Mouse (Mus musculus) liver, embryonic 12.5 days (tissue): Measurements from ENCODE around the gene Nol7. TPM values are rescaled to one million over a fixed set of nuclear protein-coding genes. Genes with fewer than 3 reads are reported as not detected.
A peak's percentile ranks its signal among the peaks of the same experiment; 100 is the strongest.

ENCODE experiments used
- ATAC-seq: fragments of 200-750 bp; cut with Nextera tagmentation; 2 replicates; pipeline ENCODE4 v1.8.0; 2017; ENCODE audit warnings: moderate number of reproducible peaks, mild to moderate bottlenecking, moderate library complexity
- H3K27ac ChIP-seq: fragments of 300-500 bp; sonication (generic); 2 replicates; pipeline ENCODE4 v1.5.1; 2016; ENCODE audit warnings: mild to moderate bottlenecking
- H3K27me3 ChIP-seq: fragments of 300-500 bp; sonication (generic); replicated peaks from 2 replicates; pipeline ENCODE4 v1.6.1; 2016; ENCODE audit warnings: mild to moderate bottlenecking, moderate library complexity
- H3K36me3 ChIP-seq: fragments of 300-500 bp; sonication (generic); 2 replicates; pipeline ENCODE4 v1.6.1; 2016; ENCODE audit warnings: mild to moderate bottlenecking, moderate library complexity
- H3K4me1 ChIP-seq: fragments of 300-500 bp; sonication (generic); 2 replicates; pipeline ENCODE4 v1.6.1; 2016
- H3K4me2 ChIP-seq: fragments of 300-500 bp; sonication (generic); 2 replicates; pipeline ENCODE4 v1.6.1; 2016; ENCODE audit warnings: mild to moderate bottlenecking, moderate library complexity
- H3K4me3 ChIP-seq: fragments of 300-500 bp; sonication (generic); 2 replicates; pipeline ENCODE4 v1.5.1; 2016; ENCODE audit warnings: mild to moderate bottlenecking, moderate library complexity
- H3K9ac ChIP-seq: fragments of 300-500 bp; sonication (generic); 2 replicates; pipeline ENCODE4 v1.6.1; 2016; ENCODE audit warnings: mild to moderate bottlenecking, moderate library complexity
- H3K9me3 ChIP-seq: fragments of 300-500 bp; sonication (generic); replicated peaks from 2 replicates; pipeline ENCODE4 v1.6.1; 2016; ENCODE audit warnings: mild to moderate bottlenecking, moderate library complexity
- WGBS: fragments of 180-500 bp; shearing (Covaris S2); methylation state at CpG from one replicate; pipeline ENCODE4 v1.1.7; 2016; ENCODE audit not compliant: insufficient replicate concordance; 5-methylcytosine and 5-hydroxymethylcytosine counted together
- polyA plus RNA-seq: library from polyadenylated mRNA; unstranded; fragments of >200 nt; fragmentation: Nextera tagmentation; extraction: Ambion mirVana; gene quantifications from 2 replicates; pipeline ENCODE4 v1.2.1, GENCODE M21; 2016

Nol7 gene
- polyA plus RNA-seq, 1 experiment from 2014 or later: 175 TPM

- H3K4me3 ChIP-seq: no peak overlapping the region
- H3K4me1 ChIP-seq: peaks cover 7% of the 10 kb centered on the region; the same call in 1 of the 2 replicates
- no peak overlapping the region for H3K4me2 ChIP-seq
- no peak overlapping the region for H3K9ac ChIP-seq
- H3K36me3 ChIP-seq: no peaks in the 10 kb centered on the region; the same call in 1 of the 2 replicates
- no peak overlapping the region for H3K27ac ChIP-seq
- no peaks in the 10 kb centered on the region for H3K27me3 ChIP-seq
- no peak for ATAC-seq
- H3K9me3 ChIP-seq: no peaks in the 10 kb centered on the region
- 95% methylated on average over 1 of the region's 1 CpGs for WGBS
Observed at GRCm38 (mm10) chr13:43440376-43440775, 42.2 kb downstream of the Nol7 start.

GRCm38 (mm10) chr13:43442551-43442950, 44.4 kb downstream of the Nol7 start:
- ATAC-seq: no peak
- Histone ChIP-seq H3K9ac (no peak overlapping the region), H3K27ac (no peak overlapping the region), H3K4me1 (peaks cover 15% of the 10 kb centered on the region), H3K27me3 (no peaks in the 10 kb centered on the region), H3K36me3 (no peaks in the 10 kb centered on the region; the same call in 1 of the 2 replicates), H3K9me3 (no peaks in the 10 kb centered on the region), H3K4me2 (no peak overlapping the region), H3K4me3 (no peak overlapping the region)
- WGBS: 61% methylated on average over 1 of the region's 1 CpGs

- 82% methylated on average over 4 of the region's 4 CpGs for WGBS
- no peaks in the 10 kb centered on the region for H3K36me3 ChIP-seq
- H3K27me3 ChIP-seq: no peaks in the 10 kb centered on the region
- H3K9me3 ChIP-seq: no peaks in the 10 kb centered on the region
- H3K4me3 ChIP-seq: no peak overlapping the region
- H3K4me2 ChIP-seq: no peak overlapping the region
- peaks cover 15% of the 10 kb centered on the region for H3K4me1 ChIP-seq
- H3K9ac ChIP-seq: no peak overlapping the region
- H3K27ac ChIP-seq: no peak overlapping the region
- ATAC-seq: no peak
Observed at GRCm38 (mm10) chr13:43443706-43444105, 45.5 kb downstream of the Nol7 start.

- Histone ChIP-seq H3K9me3 (no peaks in the 10 kb centered on the region), H3K36me3 (no peaks in the 10 kb centered on the region), H3K27me3 (no peaks in the 10 kb centered on the region), H3K9ac (no peak overlapping the region), H3K4me2 (no peak overlapping the region), H3K4me3 (no peak overlapping the region), H3K27ac (no peak overlapping the region), H3K4me1 (peaks cover 15% of the 10 kb centered on the region)
- ATAC-seq: no peak
- WGBS: 86% methylated on average over 3 of the region's 3 CpGs
Observed at GRCm38 (mm10) chr13:43444717-43445116, 46.5 kb downstream of the Nol7 start.

GRCm38 (mm10) chr13:43445754-43446153, 47.6 kb downstream of the Nol7 start:
- no peak overlapping the region for H3K4me3 ChIP-seq
- H3K4me2 ChIP-seq: no peak overlapping the region
- ATAC-seq: no peak
- no peak overlapping the region for H3K9ac ChIP-seq
- H3K27me3 ChIP-seq: no peaks in the 10 kb centered on the region
- peaks cover 21% of the 10 kb centered on the region for H3K4me1 ChIP-seq
- H3K36me3 ChIP-seq: no peaks in the 10 kb centered on the region
- 77% methylated on average over 4 of the region's 4 CpGs for whole genome bisulfite sequencing
- no peak overlapping the region for H3K27ac ChIP-seq
- no peaks in the 10 kb centered on the region for H3K9me3 ChIP-seq

GRCm38 (mm10) chr13:43447721-43448120, 49.5 kb downstream of the Nol7 start:
- H3K4me2 ChIP-seq: no peak overlapping the region
- no peaks in the 10 kb centered on the region for H3K9me3 ChIP-seq
- no peak overlapping the region for H3K9ac ChIP-seq
- no peaks in the 10 kb centered on the region for H3K27me3 ChIP-seq
- 61% methylated on average over 3 of the region's 3 CpGs for WGBS
- ATAC-seq: no peak
- no peak overlapping the region for H3K27ac ChIP-seq
- no peak overlapping the region for H3K4me3 ChIP-seq
- no peaks in the 10 kb centered on the region for H3K36me3 ChIP-seq
- peaks cover 28% of the 10 kb centered on the region for H3K4me1 ChIP-seq

GRCm38 (mm10) chr13:43450686-43451085, 52.5 kb downstream of the Nol7 start:
- Histone ChIP-seq H3K4me1 (peaks cover 51% of the 10 kb centered on the region), H3K27ac (no peak overlapping the region), H3K9me3 (no peaks in the 10 kb centered on the region), H3K4me3 (no peak overlapping the region), H3K36me3 (peaks cover 3% of the 10 kb centered on the region; the same call in 1 of the 2 replicates), H3K4me2 (no peak overlapping the region), H3K27me3 (no peaks in the 10 kb centered on the region), H3K9ac (no peak overlapping the region)
- WGBS: 73% methylated on average over 3 of the region's 3 CpGs
- ATAC-seq: no peak

GRCm38 (mm10) chr13:43452177-43452576, 54.0 kb downstream of the Nol7 start:
- H3K9ac ChIP-seq: no peak overlapping the region
- 75% methylated on average over 2 of the region's 2 CpGs for WGBS
- ATAC-seq: no peak

GRCm38 (mm10) chr13:43452843-43453605, 54.8 kb downstream of the Nol7 start:
- no peak for ATAC-seq
- Histone ChIP-seq H3K4me2 (peak overlapping the region; percentile 30; the same call in 1 of the 2 replicates), H3K27me3 (no peaks in the 10 kb centered on the region), H3K9me3 (no peaks in the 10 kb centered on the region), H3K4me3 (no peak overlapping the region), H3K36me3 (peaks cover 3% of the 10 kb centered on the region; the same call in 1 of the 2 replicates), H3K27ac (no peak overlapping the region), H3K4me1 (peaks cover 51% of the 10 kb centered on the region), H3K9ac (no peak overlapping the region)
- WGBS: 25% methylated on average over 7 of the region's 7 CpGs

More at GRCm38 (mm10) chr13:43452177-43452576, 54.0 kb downstream of the Nol7 start:
- peaks cover 47% of the 10 kb centered on the region for H3K4me1 ChIP-seq
- no peak overlapping the region for H3K4me3 ChIP-seq
- H3K4me2 ChIP-seq: no peak overlapping the region
- peaks cover 3% of the 10 kb centered on the region; the same call in 1 of the 2 replicates for H3K36me3 ChIP-seq
- no peak overlapping the region for H3K27ac ChIP-seq
- no peaks in the 10 kb centered on the region for H3K9me3 ChIP-seq
- H3K27me3 ChIP-seq: no peaks in the 10 kb centered on the region

- H3K4me3 ChIP-seq: no peak overlapping the region
- peaks cover 3% of the 10 kb centered on the region; the same call in 1 of the 2 replicates for H3K36me3 ChIP-seq
- H3K9me3 ChIP-seq: no peaks in the 10 kb centered on the region
- no peaks in the 10 kb centered on the region for H3K27me3 ChIP-seq
- WGBS: 66% methylated on average over 7 of the region's 7 CpGs
- peaks cover 51% of the 10 kb centered on the region for H3K4me1 ChIP-seq
- ATAC-seq: no peak
- no peak overlapping the region for H3K27ac ChIP-seq
- no peak overlapping the region for H3K9ac ChIP-seq
- no peak overlapping the region for H3K4me2 ChIP-seq
Observed at GRCm38 (mm10) chr13:43454431-43454830, 56.2 kb downstream of the Nol7 start.
